Mouse (Mus musculus) v-Abl transformed pro-B cells (cell line): ENCODE results near the gene St6galnac3.
"Not testable (repeated sequence)": the region's sequence is repeated elsewhere in the genome, so short reads cannot be mapped to it uniquely, and the experiment has no call there.

Experiments
- in situ Hi-C, 2 experiments: fragments of 400-800 bp; cut with MboI; formaldehyde crosslinking; loops; one replicate each; pipeline ENCODE4 v1.15.1; 2025; ENCODE audit not compliant: unreplicated experiment in 2 of 2

The St6galnac3 gene

GRCm38 (mm10) chr3:153724701-153725668, at the start of gene St6galnac3:
Gene St6galnac3, minus strand, starts transcription at chr3:153725174.
- in situ Hi-C loops: no loop called here

DNA sequence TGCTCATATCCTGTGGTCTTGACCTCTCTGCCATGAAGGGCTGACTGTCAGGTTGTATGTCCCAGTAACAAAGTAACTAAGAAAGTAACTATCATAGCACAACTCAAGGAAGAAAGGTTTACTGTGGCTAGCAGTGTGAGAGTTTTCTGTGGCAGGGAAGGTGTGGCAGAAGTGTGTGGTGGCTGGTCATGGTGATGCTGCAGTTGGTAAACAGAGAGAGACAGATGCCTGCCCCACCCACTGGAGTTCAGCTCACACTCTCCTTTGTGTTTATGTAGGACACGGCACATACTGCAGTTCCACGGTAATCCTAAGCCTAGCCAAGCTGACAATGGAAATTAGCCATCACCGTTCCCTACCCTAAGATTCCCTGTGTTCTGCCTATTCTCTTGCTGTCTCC, 49.6 kb upstream of the St6galnac3 start:
- in situ Hi-C loops: no loop called here

DNA sequence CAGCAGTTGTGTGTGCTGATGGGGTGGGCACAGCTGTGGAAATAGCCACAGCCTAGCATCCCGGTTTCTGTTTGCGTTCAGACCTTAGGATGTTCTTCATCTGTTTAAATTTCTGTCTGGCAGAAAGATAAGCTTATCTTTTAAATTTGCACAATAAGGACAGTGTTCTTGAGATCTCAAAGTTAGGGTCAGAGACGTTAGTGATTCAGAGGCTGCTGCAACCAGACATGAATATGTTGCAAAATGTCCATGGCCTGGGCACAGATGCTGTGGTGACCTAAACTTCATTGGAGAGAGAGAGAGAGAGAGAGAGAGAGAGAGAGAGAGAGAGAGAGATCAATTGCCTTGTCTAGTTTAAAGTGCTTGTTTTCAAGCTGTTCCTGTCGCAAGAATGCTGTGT, 46.5 kb upstream of the St6galnac3 start:
- in situ Hi-C loops: no loop called here

GRCm38 (mm10) chr3:153770573-153770972, 45.6 kb upstream of the St6galnac3 start:
- in situ Hi-C loops: no loop called here

- in situ Hi-C loops: no loop called here
Measured at GRCm38 (mm10) chr3:153769220-153769619, 44.2 kb upstream of the St6galnac3 start.

DNA sequence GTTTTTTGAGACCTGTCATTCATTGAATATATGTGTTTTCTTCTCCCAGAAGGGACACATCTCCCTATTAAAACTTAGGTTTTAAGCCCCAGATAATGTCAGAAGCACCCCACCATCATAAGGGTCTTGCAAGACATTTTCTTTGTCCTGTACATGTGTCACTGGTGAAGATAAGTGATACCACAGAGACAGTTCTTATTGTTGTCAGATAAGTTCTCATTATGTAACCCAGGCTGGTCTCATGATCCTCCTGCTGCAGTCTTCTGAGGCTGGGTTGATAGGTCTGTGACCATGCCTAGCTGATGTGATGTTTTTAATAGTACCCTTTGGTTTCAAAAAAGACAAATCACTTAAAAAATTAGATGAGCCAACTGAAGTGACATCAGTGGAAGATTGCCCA, 40.2 kb upstream of the St6galnac3 start:
- in situ Hi-C loops: no loop called here

DNA sequence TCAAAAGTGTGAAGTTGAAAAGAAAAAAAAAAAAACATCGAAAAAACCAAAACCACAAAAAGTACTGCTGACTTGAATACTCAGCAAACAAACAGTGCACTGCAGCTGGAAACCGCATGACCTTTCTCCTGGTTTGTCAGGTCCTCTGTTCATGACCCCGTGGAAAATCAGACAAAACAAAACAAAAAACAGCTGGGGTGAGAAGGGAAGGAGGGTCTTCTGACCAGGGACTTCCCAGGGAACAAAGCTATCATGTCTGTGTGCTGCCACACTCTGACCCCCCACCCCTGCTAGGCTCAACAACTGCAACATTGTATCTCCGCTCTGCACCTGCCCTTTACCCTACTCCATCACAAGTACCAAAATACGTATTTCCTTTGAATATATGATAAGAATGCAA, 39.8 kb upstream of the St6galnac3 start:
- in situ Hi-C loops: no loop called here

DNA sequence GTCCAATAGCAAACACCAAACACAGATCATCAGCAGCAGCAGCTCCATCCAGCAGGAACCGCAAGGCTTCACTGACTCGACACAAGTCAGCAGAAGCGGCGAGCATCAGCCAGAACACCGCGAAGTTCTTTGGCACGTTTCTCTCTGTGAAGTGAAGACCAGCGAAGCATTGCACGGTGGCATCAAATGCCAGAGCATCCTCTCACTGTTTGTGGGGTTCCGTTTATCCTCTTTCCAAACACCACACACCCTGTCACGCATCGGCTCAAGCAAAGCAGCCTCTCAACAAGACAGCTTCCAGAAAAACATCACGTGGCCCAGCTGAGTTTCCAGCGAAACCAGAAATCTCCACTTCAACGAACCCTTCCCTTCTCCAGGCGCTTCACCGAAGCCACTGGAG, 36.2 kb upstream of the St6galnac3 start:
- in situ Hi-C loops: no loop called here

- in situ Hi-C loops: no loop called here
Measured at GRCm38 (mm10) chr3:153759269-153759668, 34.3 kb upstream of the St6galnac3 start.

GRCm38 (mm10) chr3:153756500-153756996, 31.6 kb upstream of the St6galnac3 start:
- in situ Hi-C loops: no loop called here

DNA sequence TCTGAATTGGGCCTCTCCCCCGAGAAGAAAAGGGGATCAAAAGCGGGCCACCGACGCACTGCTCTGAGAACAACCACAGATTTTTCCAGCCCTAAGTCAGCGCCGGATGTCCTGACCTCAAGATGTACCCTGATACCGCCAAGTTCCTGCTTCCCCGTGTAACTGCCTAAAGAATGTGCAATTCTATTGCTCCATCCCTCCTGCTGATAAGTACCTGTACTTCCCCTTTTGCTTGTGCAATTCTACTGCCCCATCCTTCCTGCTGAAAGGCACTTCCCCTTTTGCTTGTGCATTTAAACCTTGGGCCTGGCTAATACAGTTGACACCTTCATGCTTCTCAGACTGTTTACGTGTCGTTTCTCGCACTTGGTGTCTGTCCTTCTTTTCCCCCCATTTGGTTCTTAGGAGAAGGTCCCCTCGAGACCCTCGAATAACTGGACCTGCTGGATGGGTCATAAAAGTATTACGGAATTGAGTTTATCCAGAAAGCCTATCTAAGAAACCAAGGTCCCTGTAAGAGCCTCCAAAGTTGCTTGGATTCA, 30.9 kb upstream of the St6galnac3 start:
- in situ Hi-C loops: not testable (repeated sequence)

DNA sequence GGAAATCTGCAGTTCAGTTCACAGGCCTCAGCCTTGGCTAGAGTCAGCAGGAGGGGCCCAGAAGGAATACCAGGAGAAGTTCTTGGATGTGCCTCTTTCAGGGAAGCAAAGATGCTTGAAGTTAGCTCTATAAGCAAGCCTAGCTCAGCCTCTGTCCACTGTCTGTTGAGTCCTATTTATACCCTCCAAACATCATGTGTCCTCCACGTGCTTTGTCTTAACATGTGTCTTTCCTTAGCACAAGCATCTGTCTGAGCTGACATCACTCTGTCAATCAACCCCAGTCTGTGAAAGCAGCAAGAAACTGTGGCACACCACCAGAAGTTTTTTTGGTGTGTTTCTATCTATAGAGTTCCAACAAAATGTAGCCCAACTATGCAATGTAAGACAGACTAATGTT, 26.5 kb upstream of the St6galnac3 start:
- in situ Hi-C loops: no loop called here

- in situ Hi-C loops: no loop called here
Measured at GRCm38 (mm10) chr3:153749359-153749758, 24.4 kb upstream of the St6galnac3 start.

- in situ Hi-C loops: no loop called here
Measured at GRCm38 (mm10) chr3:153748293-153748692, 23.3 kb upstream of the St6galnac3 start.

- in situ Hi-C loops: no loop called here
Measured at GRCm38 (mm10) chr3:153745099-153745498, 20.1 kb upstream of the St6galnac3 start.

GRCm38 (mm10) chr3:153744447-153744846, 19.5 kb upstream of the St6galnac3 start:
- in situ Hi-C loops: no loop called here

- in situ Hi-C loops: no loop called here
Measured at GRCm38 (mm10) chr3:153741800-153742199, 16.8 kb upstream of the St6galnac3 start.

DNA sequence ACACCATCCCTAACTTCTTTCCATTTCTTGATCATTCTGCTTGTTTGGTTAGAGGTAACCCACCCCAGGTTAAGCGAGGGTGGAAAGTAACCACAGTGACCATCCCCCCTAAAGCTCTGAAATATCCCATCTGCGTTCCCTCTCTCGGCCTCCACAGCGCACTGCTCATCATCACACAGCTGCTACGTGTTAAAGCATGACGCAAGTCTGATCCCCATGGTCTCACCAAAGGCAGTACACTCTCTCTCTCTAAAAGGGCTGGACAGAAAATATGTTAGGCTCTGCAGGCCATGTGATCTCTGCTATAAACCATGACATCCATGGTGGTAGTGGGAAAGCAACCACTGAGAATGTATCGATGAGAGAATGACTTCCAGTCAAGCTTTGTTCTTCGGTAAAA, 14.4 kb upstream of the St6galnac3 start:
- in situ Hi-C loops: no loop called here

GRCm38 (mm10) chr3:153738421-153738820, 13.4 kb upstream of the St6galnac3 start:
- in situ Hi-C loops: no loop called here

DNA sequence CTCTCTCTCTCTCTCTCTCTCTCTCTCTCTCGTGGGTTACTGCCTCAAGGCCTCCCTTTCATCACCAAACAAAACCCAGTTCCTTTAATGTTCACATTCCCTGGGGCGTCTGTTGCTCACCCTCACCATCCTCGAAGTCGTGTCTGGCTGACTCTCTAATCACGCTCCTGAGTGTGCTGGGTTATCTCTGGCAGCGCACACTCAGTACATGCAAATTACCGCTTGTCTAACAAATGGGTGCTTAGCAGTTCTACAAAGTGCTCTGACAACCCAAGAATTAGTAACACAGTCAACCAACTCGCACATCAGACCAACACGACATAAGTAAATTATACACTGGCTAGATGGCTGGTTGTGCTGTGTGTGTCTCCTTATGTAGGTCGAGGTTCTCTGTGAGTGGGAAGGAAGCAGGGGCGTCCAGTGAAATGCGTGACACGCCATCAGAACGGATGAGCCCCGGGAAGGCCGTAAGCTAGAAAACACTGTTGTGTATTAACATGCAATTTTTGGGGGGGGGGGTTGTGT, 11.8 kb upstream of the St6galnac3 start:
- in situ Hi-C loops: no loop called here

GRCm38 (mm10) chr3:153735796-153736549, 11.0 kb upstream of the St6galnac3 start:
- in situ Hi-C loops: no loop called here
